Mouse (Mus musculus) hindbrain, embryonic 12.5 days (tissue): ENCODE measurements around the gene Ambn. TPM values are rescaled to one million over a fixed set of nuclear protein-coding genes. Genes with fewer than 3 reads are reported as not detected.
"Not testable (repeated sequence)": the region's sequence is repeated elsewhere in the genome, so short reads cannot be mapped to it uniquely, and the experiment has no call there.

ENCODE experiments used
- ATAC-seq: fragments of 200-750 bp; cut with Nextera tagmentation; 2 replicates; pipeline ENCODE4 v1.8.0; 2017; ENCODE audit warnings: moderate TSS enrichment; ENCODE audit not compliant: low FRiP score
- H3K27ac ChIP-seq: fragments of 300-500 bp; sonication (generic); 2 replicates; pipeline ENCODE4 v1.5.1; 2016; ENCODE audit warnings: mild to moderate bottlenecking
- H3K27me3 ChIP-seq: fragments of 300-500 bp; sonication (generic); 2 replicates; pipeline ENCODE4 v1.6.1; 2016; ENCODE audit warnings: mild to moderate bottlenecking
- H3K36me3 ChIP-seq: fragments of 300-500 bp; sonication (generic); 2 replicates; pipeline ENCODE4 v1.6.1; 2016; ENCODE audit warnings: mild to moderate bottlenecking
- H3K4me1 ChIP-seq: fragments of 300-500 bp; sonication (generic); 2 replicates; pipeline ENCODE4 v1.6.1; 2016
- H3K4me2 ChIP-seq: fragments of 300-500 bp; sonication (generic); replicated peaks from 2 replicates; pipeline ENCODE4 v1.6.1; 2016; ENCODE audit warnings: mild to moderate bottlenecking
- H3K4me3 ChIP-seq: fragments of 300-500 bp; sonication (generic); 2 replicates; pipeline ENCODE4 v1.5.1; 2016; ENCODE audit warnings: mild to moderate bottlenecking
- H3K9ac ChIP-seq: fragments of 300-500 bp; sonication (generic); 2 replicates; pipeline ENCODE4 v1.6.1; 2016; ENCODE audit warnings: mild to moderate bottlenecking, moderate library complexity
- H3K9me3 ChIP-seq: fragments of 300-500 bp; sonication (generic); replicated peaks from 2 replicates; pipeline ENCODE4 v1.6.1; 2016; ENCODE audit warnings: mild to moderate bottlenecking
- WGBS: fragments of 180-500 bp; shearing (Covaris S2); methylation state at CpG from one replicate; pipeline ENCODE4 v1.1.7; 2016; 5-methylcytosine and 5-hydroxymethylcytosine counted together
- polyA plus RNA-seq: library from polyadenylated mRNA; unstranded; fragments of >200 nt; fragmentation: Nextera tagmentation; extraction: Ambion mirVana; gene quantifications from 2 replicates; pipeline ENCODE4 v1.2.1, GENCODE M21; 2016

Gene Ambn
- not detected in 2 replicates for polyA plus RNA-seq

- H3K36me3 ChIP-seq: no peaks in the 10 kb centered on the region
- H3K9me3 ChIP-seq: no peaks in the 10 kb centered on the region
- H3K27ac ChIP-seq: no peak within 1 kb of the TSS
- 87% methylated on average over 3 of the region's 3 CpGs for WGBS
- no peak within 1 kb of the TSS for H3K4me3 ChIP-seq
- no peak within 1 kb of the TSS for H3K4me2 ChIP-seq
- no peaks in the 10 kb centered on the region for H3K4me1 ChIP-seq
- no peak within 1 kb of the TSS for H3K9ac ChIP-seq
- no peak for ATAC-seq
- no peaks in the 10 kb centered on the region for H3K27me3 ChIP-seq
These were observed at the start of gene Ambn for GRCm38 (mm10) chr5:88455691-88456090. Ambn (plus strand) TSS chr5:88455991.

- no peak overlapping the region for H3K4me3 ChIP-seq
- no peaks in the 10 kb centered on the region for H3K4me1 ChIP-seq
- no peak for ATAC-seq
- H3K36me3 ChIP-seq: no peaks in the 10 kb centered on the region
- WGBS: 94% methylated on average over 8 of the region's 8 CpGs
- no peak overlapping the region for H3K9ac ChIP-seq
- H3K27me3 ChIP-seq: no peaks in the 10 kb centered on the region
- no peak overlapping the region for H3K27ac ChIP-seq
- no peaks in the 10 kb centered on the region for H3K9me3 ChIP-seq
- H3K4me2 ChIP-seq: no peak overlapping the region
These were observed 35.3 kb upstream of the Ambn start for GRCm38 (mm10) chr5:88420319-88421065.

GRCm38 (mm10) chr5:88424892-88425291 is 30.9 kb upstream of the Ambn start:
- WGBS: 75% methylated on average over 2 of the region's 2 CpGs
- H3K4me3 ChIP-seq: not testable (repeated sequence)

GRCm38 (mm10) chr5:88426753-88427152 is 29.0 kb upstream of the Ambn start:
- no peaks in the 10 kb centered on the region for H3K4me1 ChIP-seq
- H3K27ac ChIP-seq: no peak overlapping the region
- H3K4me3 ChIP-seq: no peak overlapping the region
- H3K27me3 ChIP-seq: no peaks in the 10 kb centered on the region
- no peak overlapping the region for H3K4me2 ChIP-seq
- no peaks in the 10 kb centered on the region for H3K36me3 ChIP-seq
- no peak for ATAC-seq
- WGBS: 64% methylated on average over 1 of the region's 1 CpGs
- no peak overlapping the region for H3K9ac ChIP-seq
- H3K9me3 ChIP-seq: no peaks in the 10 kb centered on the region

More at GRCm38 (mm10) chr5:88424892-88425291, 30.9 kb upstream of the Ambn start:
- not testable (repeated sequence) for ATAC-seq, H3K4me1 ChIP-seq, H3K27me3 ChIP-seq, H3K9me3 ChIP-seq, H3K4me2 ChIP-seq, H3K9ac ChIP-seq, H3K36me3 ChIP-seq, H3K27ac ChIP-seq

GRCm38 (mm10) chr5:88467471-88467870 is 11.7 kb downstream of the Ambn start:
- H3K4me3 ChIP-seq: no peak overlapping the region
- H3K27me3 ChIP-seq: no peaks in the 10 kb centered on the region
- no peak for ATAC-seq
- no peak overlapping the region for H3K9ac ChIP-seq
- H3K4me1 ChIP-seq: no peaks in the 10 kb centered on the region
- no peaks in the 10 kb centered on the region for H3K9me3 ChIP-seq
- no peak overlapping the region for H3K4me2 ChIP-seq
- no peak overlapping the region for H3K27ac ChIP-seq
- WGBS: 84% methylated on average over 2 of the region's 2 CpGs
- H3K36me3 ChIP-seq: no peaks in the 10 kb centered on the region

- H3K27ac ChIP-seq: no peak overlapping the region
- no peak for ATAC-seq
- no peaks in the 10 kb centered on the region for H3K36me3 ChIP-seq
- no peaks in the 10 kb centered on the region for H3K27me3 ChIP-seq
- no peak overlapping the region for H3K4me2 ChIP-seq
- H3K9me3 ChIP-seq: no peaks in the 10 kb centered on the region
- H3K9ac ChIP-seq: no peak overlapping the region
- WGBS: 86% methylated on average over 4 of the region's 4 CpGs
- no peak overlapping the region for H3K4me3 ChIP-seq
- no peaks in the 10 kb centered on the region for H3K4me1 ChIP-seq
These were observed 13.3 kb downstream of the Ambn start for GRCm38 (mm10) chr5:88468807-88469704.

- Histone ChIP-seq H3K36me3 (no peaks in the 10 kb centered on the region), H3K4me3 (no peak within 1 kb of the TSS), H3K4me1 (no peaks in the 10 kb centered on the region), H3K27ac (no peak within 1 kb of the TSS), H3K4me2 (no peak within 1 kb of the TSS), H3K9me3 (no peaks in the 10 kb centered on the region), H3K27me3 (no peaks in the 10 kb centered on the region), H3K9ac (no peak within 1 kb of the TSS)
- no peak for ATAC-seq
These were observed 31.9 kb downstream of the Ambn start, which contains the start of gene Enam for GRCm38 (mm10) chr5:88487675-88488074. Enam (plus strand) TSS chr5:88487975.

GRCm38 (mm10) chr5:88489004-88489403 is 33.2 kb downstream of the Ambn start:
- Histone ChIP-seq H3K4me1 (no peaks in the 10 kb centered on the region), H3K4me3 (no peak overlapping the region), H3K9ac (no peak overlapping the region), H3K27me3 (no peaks in the 10 kb centered on the region), H3K27ac (no peak overlapping the region), H3K9me3 (no peaks in the 10 kb centered on the region), H3K36me3 (no peaks in the 10 kb centered on the region), H3K4me2 (no peak overlapping the region)
- 71% methylated on average over 2 of the region's 2 CpGs for WGBS
- no peak for ATAC-seq

- Histone ChIP-seq H3K4me2 (no peak overlapping the region), H3K9ac (no peak overlapping the region), H3K36me3 (no peaks in the 10 kb centered on the region), H3K9me3 (no peaks in the 10 kb centered on the region), H3K27me3 (no peaks in the 10 kb centered on the region), H3K27ac (no peak overlapping the region), H3K4me3 (no peak overlapping the region), H3K4me1 (no peaks in the 10 kb centered on the region)
- WGBS: 58% methylated on average over 5 of the region's 5 CpGs
- ATAC-seq: no peak
These were observed 35.3 kb downstream of the Ambn start for GRCm38 (mm10) chr5:88491111-88491510.

- no peaks in the 10 kb centered on the region for H3K36me3 ChIP-seq
- no peaks in the 10 kb centered on the region for H3K4me1 ChIP-seq
- H3K4me2 ChIP-seq: no peak overlapping the region
- H3K27me3 ChIP-seq: no peaks in the 10 kb centered on the region
- WGBS: 82% methylated on average over 3 of the region's 3 CpGs
- ATAC-seq: no peak
- H3K9ac ChIP-seq: no peak overlapping the region
- no peak overlapping the region for H3K27ac ChIP-seq
- no peaks in the 10 kb centered on the region for H3K9me3 ChIP-seq
- H3K4me3 ChIP-seq: no peak overlapping the region
These were observed 44.0 kb downstream of the Ambn start for GRCm38 (mm10) chr5:88499781-88500180.

- H3K9me3 ChIP-seq: no peaks in the 10 kb centered on the region
- ATAC-seq: no peak
- no peak overlapping the region for H3K9ac ChIP-seq
- no peaks in the 10 kb centered on the region for H3K36me3 ChIP-seq
- H3K27me3 ChIP-seq: no peaks in the 10 kb centered on the region
- no peak overlapping the region for H3K4me3 ChIP-seq
- H3K27ac ChIP-seq: no peak overlapping the region
- 63% methylated on average over 1 of the region's 1 CpGs for WGBS
- no peaks in the 10 kb centered on the region for H3K4me1 ChIP-seq
- H3K4me2 ChIP-seq: no peak overlapping the region
These were observed 52.8 kb downstream of the Ambn start for GRCm38 (mm10) chr5:88508555-88508954.

- ATAC-seq: no peak
- H3K9ac ChIP-seq: no peak overlapping the region
- no peak overlapping the region for H3K4me2 ChIP-seq
- H3K36me3 ChIP-seq: no peaks in the 10 kb centered on the region
- H3K27ac ChIP-seq: no peak overlapping the region
- 68% methylated on average over 1 of the region's 1 CpGs for WGBS
- no peak overlapping the region for H3K4me3 ChIP-seq
- no peaks in the 10 kb centered on the region for H3K9me3 ChIP-seq
- H3K27me3 ChIP-seq: no peaks in the 10 kb centered on the region
- H3K4me1 ChIP-seq: no peaks in the 10 kb centered on the region
These were observed 53.2 kb downstream of the Ambn start for GRCm38 (mm10) chr5:88508990-88509389.
